Mouse (Mus musculus) neutrophil, adult 5-6 weeks (primary cell): Measurements from ENCODE around the gene Ehd4. TPM values are rescaled to one million over a fixed set of nuclear protein-coding genes. Genes with fewer than 3 reads are reported as not detected.

Source experiments
- ATAC-seq: fragments of 151-379, 151-347 bp; 2 replicates; pipeline ENCODE4 v1.8.0; 2017; ENCODE audit warnings: mild to moderate bottlenecking, moderate TSS enrichment; ENCODE audit not compliant: insufficient number of reproducible peaks, poor library complexity, low FRiP score, severe bottlenecking; ENCODE audit errors: extremely low read depth
- total RNA-seq: library from RNA; stranded (forward); fragments of 200-1000 nt; gene quantifications from 2 replicates; pipeline ENCODE4 v1.2.3, GENCODE M21; 2017

Ehd4 gene
- total RNA-seq, 1 experiment from 2014 or later, result 46.1 TPM

GRCm38 (mm10) chr2:120116362-120116761, 38.0 kb downstream of the Ehd4 start:
- ATAC-seq, result no peak

GRCm38 (mm10) chr2:120114977-120115376, 39.4 kb downstream of the Ehd4 start:
- no peak for ATAC-seq

GRCm38 (mm10) chr2:120113963-120114362, 40.4 kb downstream of the Ehd4 start:
- ATAC-seq, result no peak

GRCm38 (mm10) chr2:120113476-120113875, 40.9 kb downstream of the Ehd4 start:
- no peak for ATAC-seq

- ATAC-seq, result no peak
Measured at GRCm38 (mm10) chr2:120111596-120111995, 42.8 kb downstream of the Ehd4 start.

- no peak for ATAC-seq
Measured at GRCm38 (mm10) chr2:120111172-120111571, 43.2 kb downstream of the Ehd4 start.

- no peak for ATAC-seq
Measured at GRCm38 (mm10) chr2:120108077-120108476, 46.3 kb downstream of the Ehd4 start.

- no peak for ATAC-seq
Measured at GRCm38 (mm10) chr2:120107446-120107845, 47.0 kb downstream of the Ehd4 start.

- peak; percentile 55; the same call in 1 of the 2 replicates for ATAC-seq
Measured at GRCm38 (mm10) chr2:120106397-120106973, 47.9 kb downstream of the Ehd4 start.

- ATAC-seq, result no peak
Measured at GRCm38 (mm10) chr2:120105861-120106260, 48.5 kb downstream of the Ehd4 start.

GRCm38 (mm10) chr2:120102881-120103280, 51.5 kb downstream of the Ehd4 start:
- ATAC-seq, result no peak

- no peak for ATAC-seq
Measured at GRCm38 (mm10) chr2:120102450-120102849, 52.0 kb downstream of the Ehd4 start.

GRCm38 (mm10) chr2:120101961-120102360, 52.4 kb downstream of the Ehd4 start:
- ATAC-seq, result no peak

- 0 out of 2 replicates have a peak, but pooled peaks have one; percentile 19 for ATAC-seq
Measured at GRCm38 (mm10) chr2:120099886-120100285, 54.5 kb downstream of the Ehd4 start.

GRCm38 (mm10) chr2:120099263-120099662, 55.1 kb downstream of the Ehd4 start:
- no peak for ATAC-seq

- ATAC-seq, result no peak
Measured at GRCm38 (mm10) chr2:120098781-120099202, 55.6 kb downstream of the Ehd4 start.

GRCm38 (mm10) chr2:120097868-120098267, 56.5 kb downstream of the Ehd4 start:
- peak; percentile 47; the same call in 1 of the 2 replicates for ATAC-seq

- ATAC-seq, result no peak
Measured at GRCm38 (mm10) chr2:120096711-120097110, 57.7 kb downstream of the Ehd4 start.

- no peak for ATAC-seq
Measured at GRCm38 (mm10) chr2:120096191-120096590, 58.2 kb downstream of the Ehd4 start.

- no peak for ATAC-seq
Measured at GRCm38 (mm10) chr2:120095171-120095570, 59.2 kb downstream of the Ehd4 start.
